Mouse (Mus musculus) hindbrain, embryonic 12.5 days (tissue): Measurements from ENCODE around the gene Shoc2. TPM values are rescaled to one million over a fixed set of nuclear protein-coding genes. Genes with fewer than 3 reads are reported as not detected.

Experiments used
- ATAC-seq: fragments of 200-750 bp; cut with Nextera tagmentation; 2 replicates; pipeline ENCODE4 v1.8.0; 2017; ENCODE audit warnings: moderate TSS enrichment; ENCODE audit not compliant: low FRiP score
- H3K27ac ChIP-seq: fragments of 300-500 bp; sonication (generic); 2 replicates; pipeline ENCODE4 v1.5.1; 2016; ENCODE audit warnings: mild to moderate bottlenecking
- H3K27me3 ChIP-seq: fragments of 300-500 bp; sonication (generic); 2 replicates; pipeline ENCODE4 v1.6.1; 2016; ENCODE audit warnings: mild to moderate bottlenecking
- H3K36me3 ChIP-seq: fragments of 300-500 bp; sonication (generic); 2 replicates; pipeline ENCODE4 v1.6.1; 2016; ENCODE audit warnings: mild to moderate bottlenecking
- H3K4me1 ChIP-seq: fragments of 300-500 bp; sonication (generic); 2 replicates; pipeline ENCODE4 v1.6.1; 2016
- H3K4me2 ChIP-seq: fragments of 300-500 bp; sonication (generic); replicated peaks from 2 replicates; pipeline ENCODE4 v1.6.1; 2016; ENCODE audit warnings: mild to moderate bottlenecking
- H3K4me3 ChIP-seq: fragments of 300-500 bp; sonication (generic); 2 replicates; pipeline ENCODE4 v1.5.1; 2016; ENCODE audit warnings: mild to moderate bottlenecking
- H3K9ac ChIP-seq: fragments of 300-500 bp; sonication (generic); 2 replicates; pipeline ENCODE4 v1.6.1; 2016; ENCODE audit warnings: mild to moderate bottlenecking, moderate library complexity
- H3K9me3 ChIP-seq: fragments of 300-500 bp; sonication (generic); replicated peaks from 2 replicates; pipeline ENCODE4 v1.6.1; 2016; ENCODE audit warnings: mild to moderate bottlenecking
- WGBS: fragments of 180-500 bp; shearing (Covaris S2); methylation state at CpG from one replicate; pipeline ENCODE4 v1.1.7; 2016; 5-methylcytosine and 5-hydroxymethylcytosine counted together
- polyA plus RNA-seq: library from polyadenylated mRNA; unstranded; fragments of >200 nt; fragmentation: Nextera tagmentation; extraction: Ambion mirVana; gene quantifications from 2 replicates; pipeline ENCODE4 v1.2.1, GENCODE M21; 2016

Shoc2 gene
- polyA plus RNA-seq, 1 experiment from 2014 or later: 73.3 TPM

- Histone ChIP-seq H3K9me3 (no peaks in the 10 kb centered on the region), H3K4me1 (peaks cover 34% of the 10 kb centered on the region), H3K9ac (peak overlapping the region; percentile 71), H3K36me3 (no peaks in the 10 kb centered on the region), H3K4me2 (peak overlapping the region; percentile 99), H3K27me3 (peaks cover 48% of the 10 kb centered on the region), H3K27ac (peak overlapping the region; percentile 75), H3K4me3 (peak overlapping the region; percentile 57)
- peak; percentile 87 for ATAC-seq
- WGBS: under 1% methylated on average over 59 of the region's 59 CpGs
Measured at GRCm38 (mm10) chr19:54044507-54045371, 100.6 kb downstream of the Shoc2 start.

DNA sequence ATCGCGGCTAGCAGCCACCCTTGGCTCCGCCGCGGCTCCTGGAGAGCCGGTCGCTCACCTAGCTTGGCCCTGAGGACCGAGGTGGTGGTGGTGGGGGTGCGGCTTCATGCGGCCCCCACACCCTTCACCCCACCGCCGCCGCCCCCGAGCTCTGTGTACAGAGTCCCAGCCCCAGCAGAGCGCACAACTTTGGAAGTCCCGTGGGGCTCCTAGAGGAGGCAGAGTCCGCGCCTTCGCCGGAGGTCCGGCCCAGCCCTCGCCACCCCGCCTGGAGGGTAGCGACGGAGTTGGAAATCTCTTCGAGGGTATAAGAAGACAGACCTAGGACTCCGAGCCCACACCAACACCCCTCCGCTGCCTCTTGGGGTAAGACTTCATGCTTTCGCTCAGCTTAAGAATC lies 101.3 kb downstream of the Shoc2 start:
- ATAC-seq: peak; percentile 38
- peak overlapping the region; percentile 75 for H3K27ac ChIP-seq
- no peaks in the 10 kb centered on the region for H3K36me3 ChIP-seq
- peak overlapping the region; percentile 71 for H3K9ac ChIP-seq
- under 1% methylated on average over 29 of the region's 29 CpGs for WGBS
- H3K4me3 ChIP-seq: peak overlapping the region; percentile 57
- H3K4me1 ChIP-seq: peaks cover 34% of the 10 kb centered on the region
- H3K4me2 ChIP-seq: peak overlapping the region; percentile 99
- H3K9me3 ChIP-seq: no peaks in the 10 kb centered on the region
- H3K27me3 ChIP-seq: peaks cover 53% of the 10 kb centered on the region

DNA sequence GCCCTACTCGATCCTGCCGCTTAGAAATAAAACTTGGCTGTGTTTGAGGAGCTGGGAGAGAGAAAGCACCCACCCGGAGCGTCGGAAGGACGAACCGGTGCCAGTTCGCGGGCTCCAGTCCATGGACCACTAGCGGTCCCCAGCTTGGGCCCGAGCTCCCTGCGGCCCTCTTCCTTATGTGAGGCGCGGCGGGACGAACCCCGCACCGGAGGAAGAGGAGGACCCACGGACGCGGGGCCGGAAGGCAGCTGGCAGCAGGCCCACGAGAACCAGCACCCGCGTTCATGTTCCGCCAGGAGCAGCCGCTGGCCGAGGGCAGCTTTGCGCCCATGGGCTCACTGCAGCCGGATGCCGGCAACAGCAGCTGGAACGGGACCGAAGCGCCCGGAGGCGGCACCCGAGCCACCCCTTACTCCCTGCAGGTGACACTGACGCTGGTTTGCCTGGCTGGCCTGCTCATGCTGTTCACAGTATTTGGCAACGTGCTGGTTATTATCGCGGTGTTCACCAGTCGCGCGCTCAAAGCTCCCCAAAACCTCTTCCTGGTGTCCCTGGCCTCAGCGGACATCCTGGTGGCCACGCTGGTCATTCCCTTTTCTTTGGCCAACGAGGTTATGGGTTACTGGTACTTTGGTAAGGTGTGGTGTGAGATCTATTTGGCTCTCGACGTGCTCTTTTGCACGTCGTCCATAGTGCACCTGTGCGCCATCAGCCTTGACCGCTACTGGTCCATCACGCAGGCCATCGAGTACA lies 102.0 kb downstream of the Shoc2 start:
- Histone ChIP-seq H3K4me1 (peaks cover 34% of the 10 kb centered on the region), H3K36me3 (no peaks in the 10 kb centered on the region), H3K4me2 (peak overlapping the region; percentile 99), H3K27ac (0 out of 2 replicates have a peak overlapping the region, but pooled peaks have one; percentile 2), H3K9ac (peak overlapping the region; percentile 71), H3K27me3 (peaks cover 60% of the 10 kb centered on the region), H3K4me3 (peak overlapping the region; percentile 57), H3K9me3 (no peaks in the 10 kb centered on the region)
- ATAC-seq: no peak
- 2% methylated on average over 53 of the region's 55 CpGs for WGBS

GRCm38 (mm10) chr19:54046684-54047070 lies 102.6 kb downstream of the Shoc2 start:
- Histone ChIP-seq H3K4me2 (peak overlapping the region; percentile 99), H3K4me3 (peak overlapping the region; percentile 57), H3K27me3 (peaks cover 65% of the 10 kb centered on the region), H3K36me3 (no peaks in the 10 kb centered on the region), H3K27ac (no peak overlapping the region), H3K4me1 (peaks cover 34% of the 10 kb centered on the region), H3K9me3 (no peaks in the 10 kb centered on the region), H3K9ac (peak overlapping the region; percentile 65)
- 2% methylated on average over 44 of the region's 46 CpGs for WGBS
- ATAC-seq: no peak

DNA sequence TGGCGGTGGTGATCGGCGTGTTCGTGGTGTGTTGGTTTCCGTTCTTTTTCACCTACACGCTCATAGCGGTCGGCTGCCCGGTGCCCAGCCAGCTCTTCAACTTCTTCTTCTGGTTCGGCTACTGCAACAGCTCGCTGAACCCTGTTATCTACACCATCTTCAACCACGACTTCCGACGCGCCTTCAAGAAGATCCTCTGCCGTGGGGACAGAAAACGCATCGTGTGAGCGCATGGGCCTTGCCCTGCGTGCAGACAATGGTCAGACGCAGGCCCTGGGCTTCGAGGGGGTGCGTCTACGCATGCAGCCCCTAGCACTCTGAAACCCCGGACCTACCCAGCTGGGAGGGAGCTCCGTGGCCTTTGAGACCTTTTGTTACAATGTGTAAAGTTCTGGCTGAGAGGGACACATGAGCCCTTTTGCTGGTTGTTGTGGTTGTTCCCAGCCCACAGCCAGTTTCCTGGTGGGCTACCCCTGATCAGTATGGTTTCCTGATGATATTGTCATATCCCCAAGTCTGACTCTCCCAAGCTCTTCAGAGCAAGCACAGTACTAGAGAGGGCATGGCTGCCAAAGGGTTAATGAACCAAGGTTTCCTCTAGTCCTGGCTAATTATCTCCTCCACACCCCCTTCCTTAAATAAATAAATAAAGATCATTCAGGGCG lies 103.4 kb downstream of the Shoc2 start:
- Histone ChIP-seq H3K27me3 (peaks cover 65% of the 10 kb centered on the region), H3K27ac (no peak overlapping the region)
- 2% methylated on average over 27 of the region's 27 CpGs for WGBS

DNA sequence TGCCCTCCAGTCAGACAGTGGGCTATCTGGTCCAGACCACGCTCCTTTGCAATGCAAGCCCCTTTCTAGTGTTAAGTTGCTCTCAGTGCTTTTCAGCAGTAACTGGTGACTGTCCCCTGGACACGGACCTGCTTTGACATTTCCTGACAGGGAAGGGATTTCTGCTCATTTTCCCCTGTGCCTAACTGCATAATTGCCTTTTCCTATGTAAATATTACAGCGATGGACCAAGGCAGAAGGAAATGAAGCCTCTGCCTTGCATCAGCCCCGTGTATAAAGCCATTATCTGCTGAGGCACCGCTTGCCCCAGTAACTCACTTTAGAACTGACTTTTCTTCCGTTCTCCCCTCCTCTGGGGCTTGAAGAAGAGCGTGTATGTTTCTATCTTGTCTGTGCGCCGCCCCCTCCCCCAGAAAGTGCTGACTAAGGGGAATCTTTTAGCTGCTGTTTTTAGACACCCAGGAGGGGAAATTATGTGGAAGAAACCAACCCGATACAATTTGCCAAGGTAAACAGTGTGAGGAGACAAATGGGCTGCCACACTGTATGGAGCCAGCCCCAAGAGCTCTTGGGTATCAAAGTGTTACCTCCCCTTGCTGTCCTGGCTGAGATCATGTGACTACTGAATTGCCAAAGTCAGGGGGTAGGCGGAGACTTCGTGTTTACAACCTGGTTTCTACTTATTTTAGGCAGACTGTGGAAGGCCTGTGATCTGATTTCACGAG lies 104.2 kb downstream of the Shoc2 start:
- peak overlapping the region; percentile 99 for H3K4me2 ChIP-seq
- no peak for ATAC-seq
- H3K27me3 ChIP-seq: peaks cover 65% of the 10 kb centered on the region
- peak overlapping the region; percentile 11; the same call in 1 of the 2 replicates for H3K4me3 ChIP-seq
- 11% methylated on average over 13 of the region's 13 CpGs for WGBS
- no peak overlapping the region for H3K9ac ChIP-seq
- H3K27ac ChIP-seq: no peak overlapping the region
- peaks cover 34% of the 10 kb centered on the region for H3K4me1 ChIP-seq
- no peaks in the 10 kb centered on the region for H3K36me3 ChIP-seq
- no peaks in the 10 kb centered on the region for H3K9me3 ChIP-seq

More for the DNA sequence above, 103.4 kb downstream of the Shoc2 start:
- ATAC-seq: no peak
- peak overlapping the region; percentile 65 for H3K9ac ChIP-seq
- H3K9me3 ChIP-seq: no peaks in the 10 kb centered on the region
- no peaks in the 10 kb centered on the region for H3K36me3 ChIP-seq
- peak overlapping the region; percentile 57 for H3K4me3 ChIP-seq
- H3K4me1 ChIP-seq: peaks cover 34% of the 10 kb centered on the region
- H3K4me2 ChIP-seq: peak overlapping the region; percentile 99

GRCm38 (mm10) chr19:54051651-54052050 lies 107.5 kb downstream of the Shoc2 start:
- Histone ChIP-seq H3K9ac (no peak overlapping the region), H3K9me3 (no peaks in the 10 kb centered on the region), H3K27ac (no peak overlapping the region), H3K27me3 (peaks cover 48% of the 10 kb centered on the region), H3K4me2 (no peak overlapping the region), H3K36me3 (no peaks in the 10 kb centered on the region), H3K4me3 (no peak overlapping the region), H3K4me1 (peaks cover 19% of the 10 kb centered on the region)
- ATAC-seq: no peak
- WGBS: 74% methylated on average over 4 of the region's 4 CpGs

- no peak for ATAC-seq
- Histone ChIP-seq H3K9me3 (no peaks in the 10 kb centered on the region), H3K9ac (no peak overlapping the region), H3K4me2 (no peak overlapping the region), H3K4me3 (no peak overlapping the region), H3K4me1 (no peaks in the 10 kb centered on the region), H3K36me3 (no peaks in the 10 kb centered on the region), H3K27me3 (peaks cover 7% of the 10 kb centered on the region; the same call in 1 of the 2 replicates), H3K27ac (no peak overlapping the region)
- 41% methylated on average over 5 of the region's 5 CpGs for WGBS
Measured at GRCm38 (mm10) chr19:54055845-54056244, 111.7 kb downstream of the Shoc2 start.

DNA sequence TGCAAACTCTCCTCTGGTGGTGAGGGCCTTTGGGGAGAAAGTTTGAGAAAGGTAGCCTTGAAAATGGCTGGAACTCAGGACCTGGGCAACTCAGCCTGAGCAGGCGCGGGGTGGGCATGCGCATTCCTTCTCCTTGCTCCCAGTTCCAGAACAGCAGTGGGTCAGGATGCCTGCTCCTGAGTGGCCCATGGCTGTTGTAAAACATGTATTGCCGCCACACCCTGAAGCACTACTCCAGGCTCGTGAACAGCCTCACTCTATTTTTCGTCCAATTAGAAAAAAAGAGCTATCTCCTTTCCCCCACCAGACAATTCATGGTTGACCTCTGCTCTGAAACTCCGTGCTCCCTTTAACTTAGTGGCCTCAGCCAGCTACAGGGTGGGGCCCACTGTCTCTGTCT lies 124.3 kb downstream of the Shoc2 start:
- 85% methylated on average over 7 of the region's 7 CpGs for WGBS

GRCm38 (mm10) chr19:54070521-54070920 lies 126.4 kb downstream of the Shoc2 start:
- no peak for ATAC-seq
- Histone ChIP-seq H3K4me3 (no peak overlapping the region), H3K9ac (no peak overlapping the region), H3K9me3 (no peaks in the 10 kb centered on the region), H3K4me1 (no peaks in the 10 kb centered on the region), H3K27me3 (no peaks in the 10 kb centered on the region), H3K36me3 (no peaks in the 10 kb centered on the region), H3K4me2 (no peak overlapping the region), H3K27ac (no peak overlapping the region)
- 83% methylated on average over 5 of the region's 5 CpGs for WGBS

More for the DNA sequence above, 124.3 kb downstream of the Shoc2 start:
- no peaks in the 10 kb centered on the region for H3K27me3 ChIP-seq
- no peaks in the 10 kb centered on the region for H3K4me1 ChIP-seq
- H3K27ac ChIP-seq: no peak overlapping the region
- H3K4me3 ChIP-seq: no peak overlapping the region
- no peaks in the 10 kb centered on the region for H3K9me3 ChIP-seq
- ATAC-seq: no peak
- H3K36me3 ChIP-seq: no peaks in the 10 kb centered on the region
- no peak overlapping the region for H3K9ac ChIP-seq
- H3K4me2 ChIP-seq: no peak overlapping the region

- H3K4me3 ChIP-seq: no peak overlapping the region
- H3K27me3 ChIP-seq: no peaks in the 10 kb centered on the region
- H3K9ac ChIP-seq: no peak overlapping the region
- no peak overlapping the region for H3K4me2 ChIP-seq
- H3K27ac ChIP-seq: no peak overlapping the region
- no peaks in the 10 kb centered on the region for H3K9me3 ChIP-seq
- H3K4me1 ChIP-seq: peaks cover 3% of the 10 kb centered on the region; the same call in 1 of the 2 replicates
- WGBS: 85% methylated on average over 5 of the region's 5 CpGs
- ATAC-seq: no peak
- no peaks in the 10 kb centered on the region for H3K36me3 ChIP-seq
Measured at GRCm38 (mm10) chr19:54072233-54072800, 128.2 kb downstream of the Shoc2 start.
